Mouse (Mus musculus): Measurements from ENCODE around the gene Furin. TPM values are rescaled to one million over a fixed set of nuclear protein-coding genes. Genes with fewer than 3 reads are reported as not detected.

Gene Furin
- polyA plus RNA-seq, 1 experiment from 2014 or later: 13.7 TPM

- 81% methylated on average over 6 of the region's 6 CpGs for whole genome bisulfite sequencing
These were observed 19.5 kb upstream of the Furin start for GRCm38 (mm10) chr7:80424722-80425121.

GRCm38 (mm10) chr7:80422759-80423480 lies 17.7 kb upstream of the Furin start:
- no peaks in the 10 kb centered on the region for H3K36me3 ChIP-seq
- H3K4me2 ChIP-seq: peak overlapping the region; percentile 35
- no peaks in the 10 kb centered on the region for H3K9me3 ChIP-seq
- peaks cover 5% of the 10 kb centered on the region; the same call in 1 of the 2 replicates for H3K4me1 ChIP-seq
- 0 out of 2 replicates have a peak overlapping the region, but pooled peaks have one; percentile 3 for H3K4me3 ChIP-seq
- 16% methylated on average over 20 of the region's 20 CpGs for WGBS
- no peak for ATAC-seq (ENCODE audit: insufficient number of reproducible peaks, low FRiP score, low TSS enrichment, low read depth)
- no peak overlapping the region for H3K9ac ChIP-seq
- H3K27me3 ChIP-seq: no peaks in the 10 kb centered on the region
- no peak overlapping the region for H3K27ac ChIP-seq

More at GRCm38 (mm10) chr7:80424722-80425121, 19.5 kb upstream of the Furin start:
- no peaks in the 10 kb centered on the region for H3K9me3 ChIP-seq
- H3K27ac ChIP-seq: no peak overlapping the region
- no peak for ATAC-seq (ENCODE audit: insufficient number of reproducible peaks, low FRiP score, low TSS enrichment, low read depth)
- no peaks in the 10 kb centered on the region for H3K27me3 ChIP-seq
- H3K4me3 ChIP-seq: no peak overlapping the region
- H3K4me1 ChIP-seq: peaks cover 5% of the 10 kb centered on the region; the same call in 1 of the 2 replicates
- H3K36me3 ChIP-seq: no peaks in the 10 kb centered on the region
- H3K4me2 ChIP-seq: no peak overlapping the region
- no peak overlapping the region for H3K9ac ChIP-seq

GRCm38 (mm10) chr7:80421576-80421975 lies 16.3 kb upstream of the Furin start:
- ATAC-seq (ENCODE audit: insufficient number of reproducible peaks, low FRiP score, low TSS enrichment, low read depth): no peak
- no peak overlapping the region for H3K4me2 ChIP-seq
- H3K4me1 ChIP-seq: peaks cover 5% of the 10 kb centered on the region; the same call in 1 of the 2 replicates
- no peaks in the 10 kb centered on the region for H3K9me3 ChIP-seq
- no peak overlapping the region for H3K9ac ChIP-seq
- WGBS: 87% methylated on average over 6 of the region's 6 CpGs
- H3K27me3 ChIP-seq: no peaks in the 10 kb centered on the region
- H3K27ac ChIP-seq: no peak overlapping the region
- no peaks in the 10 kb centered on the region for H3K36me3 ChIP-seq
- no peak overlapping the region for H3K4me3 ChIP-seq

GRCm38 (mm10) chr7:80420586-80420985 lies 15.3 kb upstream of the Furin start:
- H3K9me3 ChIP-seq: no peaks in the 10 kb centered on the region
- H3K9ac ChIP-seq: no peak overlapping the region
- no peak for ATAC-seq (ENCODE audit: insufficient number of reproducible peaks, low FRiP score, low TSS enrichment, low read depth)
- no peaks in the 10 kb centered on the region for H3K27me3 ChIP-seq
- 82% methylated on average over 4 of the region's 4 CpGs for WGBS
- H3K36me3 ChIP-seq: no peaks in the 10 kb centered on the region
- no peak overlapping the region for H3K27ac ChIP-seq
- no peak overlapping the region for H3K4me2 ChIP-seq
- peaks cover 5% of the 10 kb centered on the region; the same call in 1 of the 2 replicates for H3K4me1 ChIP-seq
- H3K4me3 ChIP-seq: no peak overlapping the region

- WGBS: 69% methylated on average over 3 of the region's 3 CpGs
These were observed 14.0 kb upstream of the Furin start for GRCm38 (mm10) chr7:80419278-80419677.

GRCm38 (mm10) chr7:80418036-80418435 lies 12.8 kb upstream of the Furin start:
- H3K36me3 ChIP-seq: no peaks in the 10 kb centered on the region

More at GRCm38 (mm10) chr7:80419278-80419677, 14.0 kb upstream of the Furin start:
- H3K27me3 ChIP-seq: no peaks in the 10 kb centered on the region
- H3K4me3 ChIP-seq: no peak overlapping the region
- no peak overlapping the region for H3K27ac ChIP-seq
- no peak overlapping the region for H3K4me2 ChIP-seq
- H3K4me1 ChIP-seq: peaks cover 5% of the 10 kb centered on the region; the same call in 1 of the 2 replicates
- no peak for ATAC-seq (ENCODE audit: insufficient number of reproducible peaks, low FRiP score, low TSS enrichment, low read depth)
- H3K9me3 ChIP-seq: no peaks in the 10 kb centered on the region
- no peak overlapping the region for H3K9ac ChIP-seq
- no peaks in the 10 kb centered on the region for H3K36me3 ChIP-seq

GRCm38 (mm10) chr7:80417601-80418000 lies 12.4 kb upstream of the Furin start:
- H3K4me1 ChIP-seq: no peaks in the 10 kb centered on the region
- H3K4me3 ChIP-seq: no peak overlapping the region
- H3K9me3 ChIP-seq: no peaks in the 10 kb centered on the region
- H3K27ac ChIP-seq: no peak overlapping the region
- H3K4me2 ChIP-seq: no peak overlapping the region
- no peak for ATAC-seq (ENCODE audit: insufficient number of reproducible peaks, low FRiP score, low TSS enrichment, low read depth)
- no peak overlapping the region for H3K9ac ChIP-seq
- H3K27me3 ChIP-seq: no peaks in the 10 kb centered on the region
- no peaks in the 10 kb centered on the region for H3K36me3 ChIP-seq

More at GRCm38 (mm10) chr7:80418036-80418435, 12.8 kb upstream of the Furin start:
- no peak overlapping the region for H3K4me3 ChIP-seq
- H3K4me1 ChIP-seq: peaks cover 1% of the 10 kb centered on the region; the same call in 1 of the 2 replicates
- H3K9me3 ChIP-seq: no peaks in the 10 kb centered on the region
- ATAC-seq (ENCODE audit: insufficient number of reproducible peaks, low FRiP score, low TSS enrichment, low read depth): no peak
- no peaks in the 10 kb centered on the region for H3K27me3 ChIP-seq
- no peak overlapping the region for H3K4me2 ChIP-seq
- H3K9ac ChIP-seq: no peak overlapping the region
- 68% methylated on average over 3 of the region's 3 CpGs for WGBS
- no peak overlapping the region for H3K27ac ChIP-seq

GRCm38 (mm10) chr7:80416969-80417368 lies 11.7 kb upstream of the Furin start:
- H3K36me3 ChIP-seq: no peaks in the 10 kb centered on the region
- H3K27ac ChIP-seq: no peak overlapping the region
- H3K4me2 ChIP-seq: no peak overlapping the region
- H3K9me3 ChIP-seq: no peaks in the 10 kb centered on the region
- no peak for ATAC-seq (ENCODE audit: insufficient number of reproducible peaks, low FRiP score, low TSS enrichment, low read depth)
- H3K9ac ChIP-seq: no peak overlapping the region
- 87% methylated on average over 7 of the region's 7 CpGs for WGBS
- H3K27me3 ChIP-seq: no peaks in the 10 kb centered on the region
- H3K4me1 ChIP-seq: no peaks in the 10 kb centered on the region
- no peak overlapping the region for H3K4me3 ChIP-seq

GRCm38 (mm10) chr7:80414303-80414855 lies 9.1 kb upstream of the Furin start:
- H3K4me1 ChIP-seq: no peaks in the 10 kb centered on the region
- H3K4me2 ChIP-seq: no peak overlapping the region
- H3K27me3 ChIP-seq: no peaks in the 10 kb centered on the region
- H3K36me3 ChIP-seq: no peaks in the 10 kb centered on the region
- no peak overlapping the region for H3K27ac ChIP-seq
- no peak overlapping the region for H3K4me3 ChIP-seq
- 71% methylated on average over 7 of the region's 7 CpGs for WGBS
- no peak overlapping the region for H3K9ac ChIP-seq
- no peaks in the 10 kb centered on the region for H3K9me3 ChIP-seq
- ATAC-seq (ENCODE audit: insufficient number of reproducible peaks, low FRiP score, low TSS enrichment, low read depth): no peak

- H3K27ac ChIP-seq: no peak overlapping the region
- ATAC-seq (ENCODE audit: insufficient number of reproducible peaks, low FRiP score, low TSS enrichment, low read depth): no peak
- no peaks in the 10 kb centered on the region for H3K36me3 ChIP-seq
- H3K9ac ChIP-seq: no peak overlapping the region
- no peaks in the 10 kb centered on the region for H3K4me1 ChIP-seq
- WGBS: 74% methylated on average over 9 of the region's 9 CpGs
- H3K4me3 ChIP-seq: no peak overlapping the region
- H3K27me3 ChIP-seq: no peaks in the 10 kb centered on the region
- no peak overlapping the region for H3K4me2 ChIP-seq
- no peaks in the 10 kb centered on the region for H3K9me3 ChIP-seq
These were observed 8.5 kb upstream of the Furin start for GRCm38 (mm10) chr7:80413512-80414302.

GRCm38 (mm10) chr7:80412781-80413180 lies 7.5 kb upstream of the Furin start:
- Histone ChIP-seq H3K27ac (no peak overlapping the region), H3K4me2 (no peak overlapping the region), H3K4me1 (peaks cover under 1% of the 10 kb centered on the region; the same call in 1 of the 2 replicates), H3K4me3 (no peak overlapping the region), H3K9ac (no peak overlapping the region), H3K27me3 (no peaks in the 10 kb centered on the region), H3K36me3 (no peaks in the 10 kb centered on the region), H3K9me3 (no peaks in the 10 kb centered on the region)
- no peak for ATAC-seq (ENCODE audit: insufficient number of reproducible peaks, low FRiP score, low TSS enrichment, low read depth)
- 59% methylated on average over 5 of the region's 5 CpGs for WGBS

GRCm38 (mm10) chr7:80412279-80412678 lies 7.0 kb upstream of the Furin start:
- H3K4me1 ChIP-seq: peaks cover 3% of the 10 kb centered on the region; the same call in 1 of the 2 replicates
- H3K4me3 ChIP-seq: no peak overlapping the region
- H3K9me3 ChIP-seq: no peaks in the 10 kb centered on the region
- H3K36me3 ChIP-seq: no peaks in the 10 kb centered on the region
- no peak overlapping the region for H3K4me2 ChIP-seq
- H3K27ac ChIP-seq: no peak overlapping the region
- WGBS: 61% methylated on average over 10 of the region's 10 CpGs
- no peaks in the 10 kb centered on the region for H3K27me3 ChIP-seq
- no peak overlapping the region for H3K9ac ChIP-seq
- ATAC-seq (ENCODE audit: insufficient number of reproducible peaks, low FRiP score, low TSS enrichment, low read depth): no peak
